Mouse (Mus musculus) MN1 (cell line): ENCODE results near the gene Aloxe3.
A peak's percentile ranks its signal among the peaks of the same experiment; 100 is the strongest.

ENCODE experiments used
- DNase-seq: peaks from one replicate; pipeline ENCODE4 v3.0.0-alpha.2; 2016; ENCODE audit warnings: low spot score

Aloxe3 gene

DNA sequence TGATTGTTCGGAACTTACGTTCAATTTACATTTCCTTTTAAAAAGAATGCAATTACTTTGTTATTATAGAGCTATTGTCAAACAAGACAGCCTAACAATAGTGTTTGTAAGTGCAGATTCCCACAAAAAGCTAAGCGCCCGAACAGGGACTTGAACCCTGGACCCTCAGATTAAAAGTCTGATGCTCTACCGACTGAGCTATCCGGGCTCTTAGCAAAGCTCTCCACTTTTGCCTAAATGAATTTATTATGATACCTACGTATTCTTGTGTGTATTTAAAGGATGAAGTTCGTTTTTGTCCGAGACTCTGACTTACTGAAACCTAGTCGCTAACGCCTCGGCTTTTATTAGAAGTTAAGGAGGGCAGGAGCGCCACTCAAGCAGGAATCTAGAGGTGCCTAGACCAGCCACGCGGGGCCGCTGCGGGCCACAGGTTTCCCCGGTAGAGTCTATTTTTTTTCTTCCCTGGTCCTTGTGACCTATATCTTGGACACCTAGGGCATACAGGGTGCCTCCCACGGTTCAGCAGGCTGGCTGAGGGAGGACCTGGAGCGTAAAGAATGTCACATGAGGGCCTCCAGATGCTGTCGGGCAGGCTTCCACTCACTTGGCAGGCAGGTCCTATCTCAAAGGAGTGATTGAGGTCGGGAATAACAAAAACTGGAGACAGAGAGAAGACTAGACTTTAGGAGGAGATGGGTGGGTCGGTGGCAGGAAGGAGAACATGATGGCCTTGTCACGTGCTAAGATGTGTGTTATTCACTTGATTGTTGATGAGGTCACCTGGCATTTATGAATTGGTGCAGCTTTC lies 450 bp upstream of the Aloxe3 start:
- DNase-seq, result peak; percentile 96

DNA sequence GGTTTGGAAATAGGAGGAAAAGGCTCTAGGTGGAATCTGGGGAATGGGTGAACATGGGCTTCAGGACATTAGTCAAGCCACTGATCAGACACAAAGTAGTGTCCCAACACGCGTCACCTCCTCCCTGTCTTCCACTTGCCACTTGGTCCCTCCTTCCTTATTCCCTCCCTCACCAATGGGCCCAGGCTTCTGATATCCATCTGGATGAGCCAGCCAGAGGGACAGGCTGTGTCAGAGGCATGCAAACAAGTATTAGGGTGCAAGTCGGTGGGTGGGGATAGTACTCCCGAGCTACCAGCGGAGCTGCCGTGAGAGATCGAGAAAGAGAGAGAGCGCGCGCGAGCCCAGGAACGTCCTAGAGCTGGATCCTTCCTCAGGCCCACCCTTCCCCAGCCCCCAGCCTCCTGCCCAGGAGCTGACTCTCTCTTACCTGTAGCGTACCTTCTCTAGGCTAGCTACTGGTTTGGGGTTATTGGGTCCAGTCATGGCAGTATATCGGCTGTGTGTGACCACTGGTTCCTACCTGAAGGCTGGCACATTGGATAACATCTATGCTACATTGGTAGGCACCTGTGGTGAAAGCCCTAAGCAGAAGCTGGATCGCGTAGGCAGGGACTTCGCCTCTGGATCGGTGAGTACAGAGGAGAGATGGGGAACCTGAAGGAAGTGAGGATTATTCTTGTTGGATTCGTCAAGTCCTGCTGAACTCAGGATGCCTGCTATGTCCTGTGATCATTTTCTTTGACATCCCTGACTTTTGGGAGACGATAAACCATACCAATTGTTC lies 416 bp downstream of the Aloxe3 start:
- no peak for DNase-seq

DNA sequence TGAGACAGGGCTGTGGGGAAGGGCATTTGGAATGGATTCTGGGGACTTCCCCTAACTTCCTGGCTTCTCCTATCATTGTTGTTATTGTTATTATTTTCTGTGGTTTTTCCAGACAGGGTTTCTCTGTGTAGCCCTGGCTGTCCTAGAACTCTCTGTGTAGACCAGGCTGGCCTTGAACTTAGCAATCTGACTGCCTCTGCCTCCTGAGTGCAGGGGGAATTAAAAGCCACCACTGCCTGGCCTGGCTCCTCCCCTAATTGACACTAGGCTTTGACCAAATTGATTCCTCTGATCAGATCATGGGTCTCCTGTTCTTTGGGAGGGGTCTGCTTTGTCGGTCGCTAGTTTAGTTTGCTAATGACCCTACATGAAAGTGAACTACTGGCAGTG lies 1.0 kb downstream of the Aloxe3 start:
- DNase-seq, result no peak

DNA sequence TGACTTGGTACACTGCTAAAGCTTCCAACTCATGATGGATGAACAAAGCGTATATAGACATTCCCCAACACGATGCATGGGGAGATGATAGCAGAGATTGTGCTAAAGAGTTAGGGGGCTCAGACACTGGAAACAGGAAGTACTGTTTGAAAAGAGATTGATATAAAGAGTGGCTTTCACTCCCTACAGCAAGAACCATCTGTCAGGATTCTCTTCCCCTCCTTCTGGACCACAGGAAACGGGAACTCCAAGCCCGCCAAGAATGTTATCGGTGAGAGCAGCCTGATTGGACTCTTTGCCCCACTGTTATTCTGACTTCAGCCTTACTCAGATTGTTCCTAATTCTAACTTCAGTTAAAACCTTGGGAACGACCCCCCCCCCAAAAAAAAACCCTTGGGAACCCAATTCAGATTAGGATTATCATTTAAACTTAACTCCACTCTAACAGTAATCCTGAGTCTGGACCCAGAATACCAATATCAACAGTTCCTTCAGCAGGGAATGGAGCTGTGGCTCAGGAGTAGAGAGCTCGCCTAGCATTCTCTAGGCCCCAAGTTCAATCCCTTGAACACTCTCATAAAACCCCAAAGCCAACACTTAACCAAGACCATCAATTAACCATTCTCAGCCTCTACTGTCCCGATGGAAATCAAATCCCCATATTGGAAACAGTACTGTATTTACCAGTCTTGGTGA lies 2.9 kb downstream of the Aloxe3 start:
- no peak for DNase-seq

DNA sequence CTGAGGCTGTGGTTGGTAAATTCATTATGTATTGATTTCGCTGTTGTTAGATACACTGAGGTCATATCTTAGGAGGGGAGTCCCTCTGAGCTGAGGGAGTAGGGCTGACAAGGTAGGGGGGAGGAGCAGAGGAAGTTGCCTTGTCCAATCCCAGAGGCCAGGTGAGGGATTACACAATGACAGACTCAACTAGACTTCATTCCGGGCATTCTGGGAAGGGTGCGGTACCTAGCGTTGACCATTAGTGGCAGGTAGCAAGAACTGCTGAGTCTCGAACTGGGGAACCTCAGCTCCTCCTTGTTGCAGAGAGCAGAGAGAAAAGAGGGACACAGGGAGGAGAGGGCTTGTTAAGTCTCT lies 7.8 kb downstream of the Aloxe3 start:
- no peak for DNase-seq

DNA sequence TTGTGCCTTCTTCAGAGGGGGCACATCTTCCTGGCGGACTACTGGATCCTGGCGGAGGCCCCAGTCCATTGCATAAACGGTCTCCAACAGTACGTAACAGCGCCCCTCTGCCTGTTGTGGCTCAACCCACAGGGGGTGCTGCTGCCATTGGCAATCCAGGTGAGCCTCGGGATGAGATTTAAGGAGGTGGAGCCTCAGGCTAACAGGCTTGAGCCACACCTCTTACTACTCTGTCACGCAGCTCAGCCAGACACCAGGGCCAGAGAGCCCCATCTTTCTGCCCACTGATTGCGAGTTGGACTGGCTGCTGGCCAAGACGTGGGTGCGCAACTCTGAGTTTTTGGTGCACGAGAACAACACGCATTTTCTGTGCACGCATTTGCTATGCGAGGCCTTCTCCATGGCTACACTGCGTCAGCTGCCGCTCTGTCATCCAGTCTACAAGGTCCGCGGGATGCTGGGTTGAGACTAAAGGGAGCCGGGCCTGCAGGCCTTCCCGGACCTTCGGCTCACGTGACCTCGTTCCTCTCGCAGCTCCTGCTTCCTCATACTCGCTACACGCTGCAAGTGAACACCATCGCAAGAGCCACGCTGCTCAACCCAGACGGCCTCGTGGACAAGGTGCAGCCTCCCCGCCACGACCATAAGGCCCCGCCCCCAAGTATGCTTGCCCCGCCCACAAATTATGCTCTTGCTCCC lies 8.4 kb downstream of the Aloxe3 start:
- DNase-seq, result peak; percentile 48

DNA sequence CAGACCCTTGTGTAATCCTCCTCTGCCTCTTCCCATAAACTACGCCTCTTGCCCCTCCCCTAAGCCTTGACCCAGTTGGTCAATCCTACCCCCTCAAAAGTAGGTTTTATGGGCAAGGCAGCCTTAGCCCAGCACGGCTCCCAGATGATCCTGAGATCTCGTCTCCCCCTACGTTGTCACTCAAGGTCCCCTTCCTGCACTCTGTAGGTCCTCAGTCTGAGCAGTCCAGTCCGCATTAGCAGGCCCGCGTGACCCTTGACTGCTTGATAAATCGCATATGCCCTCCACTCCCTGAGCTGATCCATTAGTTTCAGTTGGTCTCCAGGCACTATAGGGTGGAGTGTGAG lies 8.9 kb downstream of the Aloxe3 start:
- DNase-seq, result no peak

DNA sequence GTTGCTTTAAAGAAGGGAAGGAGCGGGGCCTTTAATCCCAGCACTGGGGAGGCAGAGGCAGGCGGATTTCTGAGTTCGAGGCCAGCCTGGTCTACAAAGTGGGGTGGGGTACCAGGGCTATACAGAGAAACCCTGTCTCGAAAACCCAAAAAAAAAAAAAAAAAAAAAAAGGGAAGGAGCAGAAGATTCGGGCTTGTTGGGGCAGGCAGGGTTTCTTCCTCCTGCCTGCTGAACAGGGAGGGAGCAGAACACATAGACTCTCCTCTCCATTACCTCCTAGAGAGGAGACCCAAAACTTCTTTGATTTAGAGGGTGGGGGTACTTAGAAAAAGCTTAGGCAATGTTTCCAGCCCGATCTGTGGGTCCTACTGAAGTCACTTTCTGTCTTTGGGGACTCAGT lies 9.7 kb downstream of the Aloxe3 start:
- DNase-seq, result no peak

DNA sequence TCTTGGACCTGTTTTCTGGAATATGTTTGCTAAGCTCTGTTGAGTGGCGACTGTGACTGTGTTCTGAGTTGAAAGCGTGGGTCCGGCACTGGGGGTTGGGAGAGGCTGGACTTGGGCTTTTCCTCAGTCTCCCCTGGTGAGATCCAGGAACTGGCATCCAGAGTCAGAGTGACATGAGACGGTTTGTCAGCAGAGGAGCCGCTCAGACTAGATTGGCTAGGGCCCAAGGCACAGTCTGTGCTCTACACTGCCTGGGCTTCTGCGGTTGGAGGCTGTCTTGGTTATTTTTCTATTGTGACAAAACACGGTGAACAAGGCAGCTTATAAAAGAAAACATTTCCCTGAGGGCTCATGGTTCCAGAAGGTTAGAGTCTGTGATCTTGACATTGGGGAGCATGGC lies 21.9 kb downstream of the Aloxe3 start:
- no peak for DNase-seq

DNA sequence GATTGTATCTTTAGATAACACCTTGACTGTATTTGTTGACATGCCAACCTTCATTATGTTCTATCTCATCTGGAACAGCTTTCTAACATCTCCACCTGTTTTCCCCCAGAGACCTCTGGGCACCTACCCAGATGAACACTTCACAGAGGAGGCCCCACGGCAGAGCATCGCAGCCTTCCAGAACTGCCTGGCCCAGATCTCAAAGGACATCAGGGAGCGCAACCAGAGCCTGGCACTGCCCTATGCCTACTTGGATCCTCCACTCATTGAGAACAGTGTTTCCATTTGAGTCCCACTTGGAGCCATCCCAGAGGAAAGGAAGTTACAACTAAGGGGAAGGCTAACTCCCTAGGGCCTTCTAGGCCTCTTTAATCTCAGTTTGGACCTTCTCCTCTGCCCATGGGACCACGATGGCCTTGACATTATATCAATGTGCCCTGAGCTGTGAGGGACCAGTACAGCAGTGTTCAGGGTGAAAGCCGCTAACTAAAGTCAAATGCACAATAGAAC lies 22.8 kb downstream of the Aloxe3 start:
- no peak for DNase-seq

DNA sequence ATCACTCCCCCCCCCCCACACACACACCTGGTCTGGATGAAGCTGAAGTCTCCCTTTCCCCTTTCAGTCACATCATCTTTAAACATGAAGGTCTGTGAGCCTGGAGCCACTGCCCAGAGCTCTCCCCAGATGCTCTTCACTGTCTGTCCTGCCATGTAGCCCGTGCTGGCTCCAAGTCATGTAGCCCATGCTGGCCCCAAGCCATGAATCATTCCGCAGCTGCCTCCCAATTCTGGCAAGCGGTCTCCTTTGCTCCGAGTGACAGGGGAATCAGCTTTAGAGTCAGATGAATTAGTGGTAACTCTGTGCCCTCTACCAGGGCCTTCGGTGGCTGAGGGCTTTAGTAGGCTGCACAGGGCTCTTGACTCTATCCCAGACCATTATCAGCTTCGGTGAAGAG lies 24.0 kb downstream of the Aloxe3 start:
- DNase-seq, result no peak

DNA sequence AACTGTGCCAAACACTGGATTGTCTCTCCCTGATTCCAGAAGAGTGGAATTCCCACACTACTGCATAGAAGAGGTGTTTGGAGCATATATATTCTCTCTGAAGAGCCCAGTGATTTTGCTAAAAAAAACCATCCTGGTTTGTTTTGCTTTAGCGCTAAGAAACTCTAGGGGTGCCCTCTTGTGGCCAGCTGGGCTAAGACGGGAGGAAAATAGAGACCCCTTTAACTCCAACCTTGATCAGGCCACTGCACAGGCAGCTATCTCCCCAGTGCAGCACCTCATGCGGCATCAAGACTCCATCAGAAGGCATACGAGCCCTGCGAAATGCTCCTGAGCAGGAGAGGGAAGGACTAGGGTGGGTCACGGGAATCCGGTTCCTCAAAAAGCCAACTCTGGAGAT lies 24.7 kb downstream of the Aloxe3 start:
- DNase-seq, result peak; percentile 67

DNA sequence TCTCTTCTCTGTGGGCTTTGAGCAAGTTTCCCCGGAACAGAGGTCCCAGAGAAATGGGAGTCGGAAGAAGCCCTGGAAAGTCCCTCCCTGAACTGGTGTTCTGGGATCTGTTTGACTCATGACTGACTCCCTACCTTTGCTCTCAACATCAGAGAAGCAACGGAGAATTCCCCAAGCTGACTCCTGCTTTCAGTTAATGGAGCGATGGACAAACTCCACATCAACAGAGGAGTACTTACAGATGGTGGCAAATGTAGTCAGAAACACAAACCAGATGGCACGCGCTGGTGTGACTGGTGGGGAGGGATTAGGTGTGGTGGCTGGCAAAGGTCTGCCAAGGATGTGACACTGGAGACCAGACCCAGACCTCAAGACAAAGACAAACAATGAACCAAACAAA lies 25.3 kb downstream of the Aloxe3 start:
- DNase-seq, result peak; percentile 54

DNA sequence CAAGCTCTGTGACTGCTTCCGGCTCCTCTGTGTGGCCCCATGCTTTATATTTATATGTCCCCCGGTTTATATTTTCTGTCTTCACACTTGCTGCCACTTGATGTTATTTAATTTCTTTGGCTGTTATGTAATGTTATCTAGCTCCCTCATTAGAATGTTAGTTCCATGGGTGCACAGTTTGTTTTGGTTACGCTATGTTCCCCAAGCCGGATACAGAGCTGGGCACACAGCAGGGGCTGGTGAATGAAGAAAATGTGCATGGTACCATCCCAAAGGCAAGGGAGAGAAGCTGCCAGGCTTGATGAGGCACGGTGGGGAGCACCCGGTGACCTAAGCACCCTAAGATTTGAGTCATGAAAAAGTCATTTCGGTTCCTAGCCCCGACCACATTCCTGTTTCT lies 28.1 kb downstream of the Aloxe3 start:
- no peak for DNase-seq

DNA sequence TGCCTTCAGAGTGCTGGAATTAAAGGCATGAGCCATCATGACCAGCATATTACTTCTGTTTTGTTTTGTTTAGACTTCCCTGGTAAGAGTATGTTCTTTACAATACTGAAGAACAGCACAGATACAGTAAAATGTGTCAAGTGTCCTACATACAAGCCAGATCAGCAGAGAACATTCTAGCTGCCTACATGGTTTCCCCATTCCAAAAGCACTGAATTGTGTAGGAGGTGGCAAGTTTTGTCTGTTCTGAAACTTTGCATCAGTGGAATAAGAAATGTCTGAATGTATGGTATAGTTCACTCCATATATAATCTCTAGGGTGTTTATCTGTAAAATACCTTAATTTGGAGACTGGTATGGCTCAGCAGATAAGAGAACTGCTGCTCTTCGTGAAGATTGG lies 29.7 kb downstream of the Aloxe3 start:
- no peak for DNase-seq

DNA sequence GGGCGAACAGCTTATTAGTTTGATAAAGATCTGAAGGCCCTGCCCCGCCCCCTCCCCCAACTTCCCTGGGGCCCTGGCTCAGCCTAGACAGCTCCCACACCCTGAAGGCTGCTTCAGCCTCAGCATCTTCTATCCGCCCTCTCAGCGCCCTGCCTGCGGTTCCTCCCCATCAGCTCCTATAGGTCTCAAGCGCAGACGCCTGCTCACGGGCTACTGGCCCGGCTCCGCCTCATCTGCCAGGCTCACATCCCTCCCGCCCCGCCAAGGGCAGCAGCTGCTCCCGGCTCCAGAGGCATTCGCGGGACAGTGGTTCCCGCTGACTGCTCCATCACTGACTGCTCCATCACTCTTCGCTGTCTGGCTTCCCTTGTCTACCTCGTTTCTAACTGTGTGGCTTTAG lies 31.1 kb downstream of the Aloxe3 start, which contains the start of gene Alox12b:
TSS of gene Alox12b (plus strand) at position 190 of the 400 bp plus-strand sequence.
- DNase-seq, result peak; percentile 55

DNA sequence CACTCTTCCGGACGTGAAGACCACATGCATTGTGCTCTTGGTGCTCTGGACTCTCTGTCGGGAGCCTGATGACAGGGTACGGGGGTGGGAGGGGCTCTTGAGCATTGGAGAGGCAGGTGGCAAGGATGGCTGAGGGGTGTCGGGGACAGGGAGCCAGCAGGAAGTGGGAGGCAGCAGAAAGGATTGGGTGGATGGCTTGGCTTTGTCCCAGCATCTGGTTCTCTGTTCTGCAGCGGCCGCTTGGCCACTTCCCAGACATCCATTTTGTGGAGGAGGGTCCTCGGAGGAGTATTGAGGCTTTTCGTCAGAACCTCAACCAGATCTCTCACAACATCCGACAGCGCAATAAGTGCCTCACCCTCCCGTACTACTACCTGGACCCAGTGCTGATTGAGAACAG lies 43.6 kb downstream of the Aloxe3 start:
- DNase-seq, result no peak

DNA sequence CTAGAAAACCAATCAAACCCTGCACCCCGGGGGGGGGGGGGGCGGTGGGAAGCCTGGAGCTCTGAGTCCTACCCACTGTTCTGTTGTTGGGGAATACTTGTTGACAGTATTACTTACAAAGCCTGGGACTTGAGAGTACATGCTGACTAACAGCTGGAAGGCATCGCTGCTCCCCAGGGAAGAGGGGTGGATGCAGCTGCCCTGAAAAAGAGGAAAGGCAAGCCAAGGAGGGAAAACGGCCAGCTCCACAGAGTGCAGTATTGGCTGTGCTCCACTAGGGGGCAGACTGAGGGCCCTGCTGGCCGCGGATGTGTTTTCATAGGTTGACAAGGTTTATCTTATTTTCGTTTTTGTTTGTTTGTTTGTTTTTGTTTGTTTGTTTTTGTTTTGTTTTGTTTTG lies 45.9 kb downstream of the Aloxe3 start:
- peak; percentile 28 for DNase-seq

DNA sequence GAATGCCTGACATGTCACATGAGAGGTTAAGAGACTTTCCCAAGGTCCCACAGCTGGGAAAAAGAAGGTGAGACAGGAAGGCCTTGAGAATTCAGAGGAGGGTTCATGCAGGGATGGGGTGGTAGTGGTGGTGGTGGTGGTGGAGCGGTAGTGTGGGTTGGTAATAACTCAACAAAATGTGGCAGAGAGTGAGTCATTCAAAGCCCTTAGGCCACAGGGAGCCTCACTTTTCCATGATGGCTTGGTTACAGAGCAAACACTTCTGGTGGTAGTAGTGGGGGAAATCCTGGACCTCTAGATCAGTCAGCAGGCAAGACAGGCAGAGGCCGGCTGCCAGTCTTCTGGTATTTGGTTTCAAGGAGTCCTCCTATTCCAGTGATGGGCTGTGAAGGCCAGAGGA lies 46.9 kb downstream of the Aloxe3 start:
- DNase-seq, result no peak

DNA sequence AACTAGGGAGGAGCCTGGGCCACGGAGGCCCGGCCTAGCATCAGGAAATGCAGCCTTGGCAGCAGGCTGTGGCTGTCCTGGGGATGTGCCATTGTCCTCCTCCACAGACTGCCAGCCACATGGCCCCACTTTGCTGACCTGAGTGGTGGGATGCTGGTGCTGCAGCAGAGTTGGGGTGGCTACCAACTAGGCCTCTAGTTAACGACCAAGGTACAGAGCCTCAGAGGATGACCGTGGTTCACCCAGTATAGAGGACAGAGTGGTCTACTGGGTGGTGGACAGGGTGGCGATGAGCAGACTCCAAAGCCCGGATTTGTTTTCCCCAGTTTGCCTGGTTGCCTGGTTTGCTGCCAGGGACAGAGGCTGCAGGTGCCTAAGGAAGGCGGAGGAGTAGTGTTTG lies 49.0 kb downstream of the Aloxe3 start:
- no peak for DNase-seq

DNA sequence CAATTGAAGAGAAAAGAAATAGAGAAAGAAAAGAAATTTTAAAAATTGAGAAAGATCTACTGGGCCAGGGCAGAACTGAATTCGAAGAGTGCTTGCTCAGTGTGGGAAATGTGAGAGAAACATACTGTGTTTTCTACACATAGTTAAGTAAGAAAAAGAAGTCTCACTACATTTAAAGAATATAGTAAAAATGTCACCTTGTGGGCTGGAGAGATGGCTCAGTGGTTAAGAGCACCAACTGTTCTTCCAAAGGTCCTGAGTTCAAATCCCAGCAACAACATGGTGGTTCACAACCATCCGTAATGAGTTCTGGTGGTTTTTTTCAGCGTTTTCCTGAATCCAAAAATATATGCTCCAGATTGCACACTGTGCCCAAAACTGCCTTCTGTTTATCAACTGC lies 52.8 kb downstream of the Aloxe3 start:
- DNase-seq, result no peak

DNA sequence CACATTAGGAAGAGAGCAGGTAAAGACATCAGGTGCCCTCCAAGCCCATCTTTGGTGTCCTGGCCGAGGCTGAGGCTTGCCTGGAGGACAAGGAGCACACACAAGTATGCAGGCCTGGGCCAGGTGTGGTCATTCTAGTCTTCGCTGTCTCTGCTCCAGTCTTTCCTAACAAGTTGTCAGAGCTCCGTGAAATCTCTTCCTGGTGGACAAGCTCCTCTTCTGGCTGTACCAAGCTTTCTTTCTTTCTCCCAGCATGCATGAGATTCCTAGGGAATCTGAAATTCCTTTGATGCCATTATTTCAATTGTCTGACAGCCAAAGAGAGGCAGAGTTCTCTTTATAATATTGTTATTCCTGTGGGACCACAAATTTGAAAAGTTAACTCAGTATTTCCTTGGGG lies 53.8 kb downstream of the Aloxe3 start:
- DNase-seq, result no peak
